Mouse (Mus musculus) hindbrain, embryonic 13.5 days (tissue): ENCODE measurements around the gene Slc9a9. TPM values are rescaled to one million over a fixed set of nuclear protein-coding genes. Genes with fewer than 3 reads are reported as not detected.

Source experiments
- ATAC-seq: fragments of 200-750 bp; cut with Nextera tagmentation; 2 replicates; pipeline ENCODE4 v1.8.0; 2017; ENCODE audit warnings: moderate TSS enrichment; ENCODE audit not compliant: low FRiP score
- H3K27ac ChIP-seq: fragments of 300-500 bp; sonication (generic); 2 replicates; pipeline ENCODE4 v1.5.1; 2015; ENCODE audit warnings: inconsistent platforms, mild to moderate bottlenecking, moderate library complexity
- H3K27me3 ChIP-seq: fragments of 300-500 bp; sonication (generic); 2 replicates; pipeline ENCODE4 v1.6.1; 2015; ENCODE audit warnings: mild to moderate bottlenecking, inconsistent platforms
- H3K36me3 ChIP-seq: fragments of 300-500 bp; sonication (generic); 2 replicates; pipeline ENCODE4 v1.6.1; 2015; ENCODE audit warnings: mild to moderate bottlenecking, inconsistent platforms
- H3K4me1 ChIP-seq: fragments of 300-500 bp; sonication (generic); replicated peaks from 2 replicates; pipeline ENCODE4 v1.6.1; 2015; ENCODE audit warnings: inconsistent platforms
- H3K4me2 ChIP-seq: fragments of 300-500 bp; sonication (generic); 2 replicates; pipeline ENCODE4 v1.6.1; 2015; ENCODE audit warnings: inconsistent platforms, mild to moderate bottlenecking, moderate library complexity
- H3K4me3 ChIP-seq: fragments of 300-500 bp; sonication (generic); 2 replicates; pipeline ENCODE4 v1.5.1; 2015; ENCODE audit warnings: mild to moderate bottlenecking, inconsistent platforms
- H3K9ac ChIP-seq: fragments of 300-500 bp; sonication (generic); 2 replicates; pipeline ENCODE4 v1.6.1; 2015; ENCODE audit warnings: mild to moderate bottlenecking, inconsistent platforms
- H3K9me3 ChIP-seq: fragments of 300-500 bp; sonication (generic); 2 replicates; pipeline ENCODE4 v1.6.1; 2016; ENCODE audit warnings: inconsistent platforms
- WGBS: fragments of 180-500 bp; shearing (Covaris S2); methylation state at CpG from one replicate; pipeline ENCODE4 v1.1.7; 2015; 5-methylcytosine and 5-hydroxymethylcytosine counted together
- polyA plus RNA-seq: library from polyadenylated mRNA; unstranded; fragments of >200 nt; fragmentation: Nextera tagmentation; extraction: Ambion mirVana; gene quantifications from 2 replicates; pipeline ENCODE4 v1.2.1, GENCODE M21; 2015

Slc9a9 gene
- polyA plus RNA-seq, 1 experiment from 2014 or later: 6.0 TPM

DNA sequence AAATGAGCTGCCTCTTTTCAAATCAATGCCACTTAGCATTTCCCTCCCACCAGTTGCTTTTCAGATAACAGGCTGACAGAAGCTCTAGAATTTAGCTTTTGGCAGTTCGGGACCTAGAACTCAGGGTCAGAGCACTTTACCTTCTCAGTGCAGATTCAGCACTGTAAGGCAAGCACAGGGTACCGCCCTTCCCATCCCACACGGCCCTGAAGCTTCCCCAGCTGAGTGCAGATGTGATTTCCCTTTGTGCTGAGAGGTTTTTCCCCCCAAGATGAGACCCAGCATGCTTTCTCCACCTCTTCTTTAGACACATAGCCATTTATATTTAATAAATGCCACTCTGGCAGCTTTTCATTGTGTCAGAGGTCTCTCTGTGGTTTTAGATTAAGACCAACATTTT lies 186.4 kb downstream of the Slc9a9 start:
- Histone ChIP-seq H3K36me3 (no peaks in the 10 kb centered on the region), H3K27ac (no peak overlapping the region), H3K4me3 (no peak overlapping the region), H3K4me2 (no peak overlapping the region), H3K9me3 (no peaks in the 10 kb centered on the region), H3K4me1 (no peaks in the 10 kb centered on the region; the same call in 1 of the 2 replicates), H3K27me3 (no peaks in the 10 kb centered on the region), H3K9ac (no peak overlapping the region)
- ATAC-seq: no peak
- 62% methylated on average over 3 of the region's 3 CpGs for WGBS

DNA sequence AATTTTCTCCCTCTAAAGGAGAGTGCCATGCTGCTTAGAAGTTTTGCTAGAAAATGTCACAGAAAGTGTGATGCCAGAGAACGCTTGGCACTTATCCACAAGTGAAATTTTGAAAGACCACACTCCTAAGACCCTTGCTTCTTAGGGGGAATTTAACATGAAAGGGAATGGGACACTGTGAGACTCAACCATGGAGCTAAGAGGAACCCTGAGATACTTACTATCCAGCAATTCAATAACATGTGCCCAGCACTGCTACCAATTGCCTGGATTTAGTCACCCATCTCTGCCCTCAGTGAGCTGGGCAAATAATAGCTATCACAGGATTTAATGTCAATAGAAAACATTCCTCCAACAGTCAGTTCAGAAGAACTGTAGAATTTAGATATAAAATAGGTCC lies 198.8 kb downstream of the Slc9a9 start:
- Histone ChIP-seq H3K27ac (no peak overlapping the region), H3K4me2 (no peak overlapping the region), H3K9ac (no peak overlapping the region), H3K27me3 (no peaks in the 10 kb centered on the region), H3K4me1 (no peaks in the 10 kb centered on the region), H3K9me3 (0 out of 2 replicates have a peak, but pooled peaks cover 3% of the 10 kb centered on the region), H3K36me3 (no peaks in the 10 kb centered on the region), H3K4me3 (no peak overlapping the region)
- WGBS: 89% methylated on average over 1 of the region's 1 CpGs
- ATAC-seq: no peak

DNA sequence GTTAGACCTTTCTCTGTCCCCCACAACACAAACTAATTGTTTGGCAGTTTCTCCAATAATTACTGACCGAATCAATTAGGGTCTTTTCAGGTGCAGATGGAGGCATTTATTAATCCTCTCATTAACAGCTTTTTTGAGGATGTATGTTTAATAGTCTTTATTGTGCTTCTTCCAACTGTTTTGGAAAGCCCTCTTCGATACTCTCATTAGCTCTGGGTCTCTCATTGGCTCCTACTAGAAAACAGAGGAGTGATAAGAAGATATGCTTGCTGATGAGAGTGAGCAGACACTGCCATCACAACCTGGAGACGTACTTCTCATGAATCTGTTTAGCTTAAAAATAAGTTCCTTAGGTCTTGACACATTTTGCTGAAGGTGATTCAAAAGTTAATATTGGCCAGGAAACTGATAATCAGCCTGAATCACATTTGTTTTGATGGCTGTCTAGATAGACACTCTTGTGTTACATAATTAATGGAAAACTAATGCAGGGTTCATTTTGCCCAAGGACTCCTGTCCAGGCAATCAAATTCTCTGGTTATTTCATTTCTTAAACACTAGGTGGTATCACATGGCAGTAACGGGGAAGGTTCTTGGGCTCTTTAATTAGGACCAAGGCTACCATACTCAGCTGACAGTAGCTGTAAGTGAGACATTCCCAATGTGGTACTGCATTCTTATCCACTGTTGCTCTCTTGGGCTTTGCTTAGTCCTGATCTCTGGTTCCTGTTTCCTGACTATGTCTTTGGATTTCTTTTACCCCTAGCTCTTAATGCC lies 199.5 kb downstream of the Slc9a9 start:
- no peak for ATAC-seq
- 78% methylated on average over 4 of the region's 4 CpGs for WGBS
- Histone ChIP-seq H3K36me3 (no peaks in the 10 kb centered on the region), H3K4me3 (no peak overlapping the region), H3K27me3 (no peaks in the 10 kb centered on the region), H3K4me1 (no peaks in the 10 kb centered on the region), H3K27ac (no peak overlapping the region), H3K4me2 (no peak overlapping the region), H3K9me3 (0 out of 2 replicates have a peak, but pooled peaks cover 3% of the 10 kb centered on the region), H3K9ac (no peak overlapping the region)

DNA sequence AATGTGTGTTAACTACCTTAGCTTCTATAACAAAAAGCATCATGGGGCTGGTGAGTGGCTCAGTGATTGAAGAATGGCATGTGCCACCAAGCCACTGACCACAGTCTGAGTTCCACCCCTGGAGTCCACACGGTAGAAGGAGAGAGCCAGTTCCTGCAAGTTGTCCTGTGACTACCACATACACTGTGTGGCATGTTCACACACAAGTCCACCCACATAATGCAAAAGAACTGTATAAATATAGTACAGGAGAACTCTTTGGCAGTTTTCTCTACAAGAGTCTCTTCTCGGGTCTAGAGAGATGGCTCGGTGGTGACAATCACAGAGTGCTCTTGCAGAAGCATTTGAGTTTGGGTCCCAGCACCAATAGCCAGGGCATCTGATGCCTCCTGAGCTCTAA lies 212.8 kb downstream of the Slc9a9 start:
- H3K4me3 ChIP-seq: no peak overlapping the region
- H3K9ac ChIP-seq: no peak overlapping the region
- WGBS: 95% methylated on average over 3 of the region's 3 CpGs
- H3K36me3 ChIP-seq: no peaks in the 10 kb centered on the region
- no peaks in the 10 kb centered on the region for H3K9me3 ChIP-seq
- no peaks in the 10 kb centered on the region for H3K27me3 ChIP-seq
- no peaks in the 10 kb centered on the region for H3K4me1 ChIP-seq
- H3K27ac ChIP-seq: no peak overlapping the region
- no peak for ATAC-seq
- no peak overlapping the region for H3K4me2 ChIP-seq

DNA sequence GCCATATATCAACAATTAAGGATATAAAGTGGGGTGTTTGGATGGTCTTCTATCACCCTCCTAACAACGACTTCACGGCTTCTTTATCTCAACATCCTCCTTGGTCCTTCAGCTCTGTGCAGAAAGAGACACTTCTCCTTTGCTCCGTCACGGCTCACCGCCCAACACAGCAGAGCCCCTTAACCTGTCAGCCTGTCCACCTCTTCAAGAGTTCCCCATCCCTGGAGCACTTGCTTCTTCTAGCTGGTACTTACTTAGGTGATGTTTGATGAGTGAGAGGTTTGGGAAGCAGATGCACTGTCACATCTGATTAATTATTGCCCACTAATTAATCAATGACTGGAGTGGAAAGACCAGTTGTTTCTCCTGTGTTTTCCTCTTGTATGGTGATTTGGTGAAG lies 213.7 kb downstream of the Slc9a9 start:
- no peaks in the 10 kb centered on the region for H3K36me3 ChIP-seq
- no peaks in the 10 kb centered on the region for H3K4me1 ChIP-seq
- no peaks in the 10 kb centered on the region for H3K27me3 ChIP-seq
- no peak overlapping the region for H3K4me2 ChIP-seq
- WGBS: 92% methylated on average over 5 of the region's 5 CpGs
- no peaks in the 10 kb centered on the region for H3K9me3 ChIP-seq
- no peak for ATAC-seq
- H3K4me3 ChIP-seq: no peak overlapping the region
- H3K9ac ChIP-seq: no peak overlapping the region
- H3K27ac ChIP-seq: no peak overlapping the region

DNA sequence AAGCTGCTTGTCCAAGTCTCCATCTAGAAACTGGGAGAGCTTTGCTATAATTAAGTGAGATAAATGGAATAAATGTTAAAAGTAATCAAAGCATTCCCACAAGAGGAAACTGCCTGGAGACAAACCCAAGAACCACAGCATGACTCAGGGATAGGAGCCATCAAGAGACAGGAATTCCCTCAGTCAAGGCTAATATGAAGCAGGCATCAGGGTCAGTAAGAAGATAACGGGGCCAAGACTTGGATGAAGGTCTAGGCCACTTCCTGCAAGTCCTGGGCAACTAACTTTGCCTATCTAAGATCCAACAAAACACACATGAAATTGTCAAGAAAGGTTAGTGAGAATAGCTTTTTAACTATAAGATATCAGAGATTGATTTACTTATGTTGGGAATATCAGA lies 215.4 kb downstream of the Slc9a9 start:
- H3K27ac ChIP-seq: no peak overlapping the region
- no peak overlapping the region for H3K4me3 ChIP-seq
- no peak overlapping the region for H3K9ac ChIP-seq
- ATAC-seq: no peak
- WGBS: 88% methylated on average over 1 of the region's 1 CpGs
- H3K9me3 ChIP-seq: no peaks in the 10 kb centered on the region
- no peaks in the 10 kb centered on the region for H3K27me3 ChIP-seq
- H3K36me3 ChIP-seq: no peaks in the 10 kb centered on the region
- no peak overlapping the region for H3K4me2 ChIP-seq
- no peaks in the 10 kb centered on the region for H3K4me1 ChIP-seq

DNA sequence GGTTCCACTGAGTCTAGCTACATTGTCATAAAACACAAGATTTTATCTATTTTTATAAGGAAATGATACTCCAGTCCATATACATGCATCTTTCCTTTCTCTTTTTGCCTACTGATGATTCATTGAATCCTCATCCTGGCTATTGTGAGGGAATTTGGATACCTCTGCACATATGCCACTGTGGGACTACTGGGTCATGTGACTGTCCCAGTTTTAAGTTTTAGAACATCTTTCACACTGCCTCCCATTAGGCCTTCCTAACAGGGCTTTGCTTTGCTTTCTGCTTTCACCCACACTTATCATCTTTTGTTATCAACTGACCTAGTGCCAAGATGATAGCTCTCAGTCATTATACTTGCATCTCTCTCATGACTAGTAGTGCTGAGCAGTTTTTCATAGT lies 219.9 kb downstream of the Slc9a9 start:
- no peak overlapping the region for H3K4me3 ChIP-seq
- ATAC-seq: no peak
- no peaks in the 10 kb centered on the region for H3K4me1 ChIP-seq
- no peak overlapping the region for H3K27ac ChIP-seq
- no peaks in the 10 kb centered on the region for H3K9me3 ChIP-seq
- H3K36me3 ChIP-seq: no peaks in the 10 kb centered on the region
- no peak overlapping the region for H3K4me2 ChIP-seq
- no peaks in the 10 kb centered on the region for H3K27me3 ChIP-seq
- H3K9ac ChIP-seq: no peak overlapping the region

DNA sequence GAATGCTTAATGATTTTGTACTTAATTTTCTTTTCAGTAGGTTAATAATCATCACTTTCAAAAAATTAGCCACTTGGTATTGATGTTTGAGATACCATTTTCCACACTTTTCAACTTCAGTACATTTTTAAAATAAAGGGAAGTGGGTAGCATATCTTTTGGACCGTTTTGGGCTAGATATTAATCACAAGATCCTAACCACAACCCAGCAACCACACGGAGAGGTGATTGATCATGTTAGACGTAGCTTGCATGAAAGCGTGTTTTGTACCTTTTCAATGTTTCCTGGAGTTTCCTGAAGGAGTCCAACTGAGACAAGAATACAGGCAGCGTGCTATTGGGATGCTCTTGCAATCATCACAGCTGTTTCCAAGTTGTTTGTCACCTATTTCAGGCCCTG lies 226.2 kb downstream of the Slc9a9 start:
- Histone ChIP-seq H3K27me3 (no peaks in the 10 kb centered on the region), H3K4me2 (no peak overlapping the region), H3K36me3 (no peaks in the 10 kb centered on the region), H3K4me1 (no peaks in the 10 kb centered on the region), H3K27ac (no peak overlapping the region), H3K9me3 (peaks cover 4% of the 10 kb centered on the region; the same call in 1 of the 2 replicates), H3K4me3 (no peak overlapping the region), H3K9ac (no peak overlapping the region)
- ATAC-seq: no peak
- WGBS: 78% methylated on average over 5 of the region's 5 CpGs

DNA sequence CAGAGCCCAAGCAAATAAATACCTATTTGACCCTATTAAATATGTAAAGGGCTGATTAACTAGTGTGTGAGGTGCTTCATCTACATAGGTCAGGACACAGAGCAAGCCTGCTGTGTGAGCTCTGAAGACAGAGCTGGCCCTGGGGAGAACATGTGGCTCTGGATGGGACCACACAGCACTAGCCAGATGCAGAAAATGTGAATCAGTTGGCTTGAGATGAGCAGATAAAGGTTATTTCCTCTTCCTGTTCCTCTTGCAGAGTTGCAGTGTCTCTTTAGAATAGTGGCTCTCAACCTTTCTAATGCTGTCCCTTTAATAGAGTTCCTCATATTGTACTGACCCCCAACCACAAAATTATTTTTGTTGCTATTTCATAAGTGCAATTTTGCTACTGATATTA lies 234.5 kb downstream of the Slc9a9 start:
- no peak overlapping the region for H3K9ac ChIP-seq
- no peaks in the 10 kb centered on the region for H3K9me3 ChIP-seq
- no peaks in the 10 kb centered on the region for H3K27me3 ChIP-seq
- H3K36me3 ChIP-seq: no peaks in the 10 kb centered on the region
- ATAC-seq: no peak
- no peak overlapping the region for H3K4me3 ChIP-seq
- H3K4me1 ChIP-seq: no peaks in the 10 kb centered on the region
- no peak overlapping the region for H3K27ac ChIP-seq
- H3K4me2 ChIP-seq: no peak overlapping the region

DNA sequence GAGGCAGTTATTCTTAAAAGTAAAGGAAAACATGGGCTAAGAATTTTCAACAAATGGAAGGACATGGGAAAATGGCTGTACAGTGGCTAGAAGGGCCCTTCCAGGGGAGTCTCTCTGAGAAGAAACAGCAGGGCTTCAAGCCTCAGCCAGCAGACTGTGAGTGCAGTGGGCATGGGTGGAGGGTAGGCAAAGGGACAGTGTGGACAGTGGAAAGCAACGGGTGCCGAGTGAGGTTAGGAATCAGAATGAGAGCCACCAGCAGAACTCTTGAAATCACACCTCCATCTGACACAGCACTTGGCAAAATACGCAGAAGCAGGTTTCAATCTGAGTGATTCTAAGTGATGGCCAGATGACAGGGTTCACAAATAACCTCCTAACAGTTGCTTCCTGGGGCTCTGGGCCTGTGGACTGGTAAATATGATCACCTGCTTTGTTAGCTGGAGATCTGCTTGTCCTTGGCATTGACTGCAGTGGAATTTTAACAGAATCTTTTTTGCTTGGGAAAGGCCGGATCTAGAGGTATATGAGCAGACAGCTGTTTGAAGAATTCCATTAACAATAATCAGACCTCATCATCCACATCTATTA lies 237.4 kb downstream of the Slc9a9 start:
- no peak overlapping the region for H3K9ac ChIP-seq
- ATAC-seq: no peak
- 92% methylated on average over 4 of the region's 4 CpGs for WGBS

DNA sequence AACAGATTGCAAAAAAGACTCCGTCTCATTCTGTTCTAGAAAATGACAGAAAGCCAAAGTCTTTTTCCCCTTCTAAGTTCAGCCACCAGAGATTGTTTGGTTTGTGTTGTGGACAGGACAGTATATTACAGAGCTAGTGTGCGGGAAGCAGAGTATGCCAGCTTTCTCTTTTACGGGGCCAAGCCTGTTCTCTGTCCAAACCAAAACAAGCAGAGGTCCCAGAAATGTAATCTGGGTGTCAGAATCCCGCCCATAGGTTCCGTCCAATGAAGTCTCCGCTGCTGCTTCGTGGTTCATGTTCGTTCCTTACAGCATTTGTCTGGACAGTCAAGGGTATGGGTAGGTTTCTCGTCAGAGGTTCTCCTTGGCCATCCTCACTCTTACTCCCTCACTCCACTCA lies 242.4 kb downstream of the Slc9a9 start:
- H3K4me2 ChIP-seq: no peak overlapping the region
- no peaks in the 10 kb centered on the region for H3K36me3 ChIP-seq
- no peak overlapping the region for H3K4me3 ChIP-seq
- H3K4me1 ChIP-seq: no peaks in the 10 kb centered on the region
- no peak overlapping the region for H3K27ac ChIP-seq
- no peak overlapping the region for H3K9ac ChIP-seq
- WGBS: 95% methylated on average over 9 of the region's 9 CpGs
- no peaks in the 10 kb centered on the region for H3K27me3 ChIP-seq
- H3K9me3 ChIP-seq: no peaks in the 10 kb centered on the region
- ATAC-seq: no peak

More for the DNA sequence above, 237.4 kb downstream of the Slc9a9 start:
- no peak overlapping the region for H3K4me3 ChIP-seq
- no peak overlapping the region for H3K27ac ChIP-seq
- no peaks in the 10 kb centered on the region for H3K4me1 ChIP-seq
- H3K4me2 ChIP-seq: no peak overlapping the region
- no peaks in the 10 kb centered on the region for H3K27me3 ChIP-seq
- no peaks in the 10 kb centered on the region for H3K36me3 ChIP-seq
- H3K9me3 ChIP-seq: no peaks in the 10 kb centered on the region

DNA sequence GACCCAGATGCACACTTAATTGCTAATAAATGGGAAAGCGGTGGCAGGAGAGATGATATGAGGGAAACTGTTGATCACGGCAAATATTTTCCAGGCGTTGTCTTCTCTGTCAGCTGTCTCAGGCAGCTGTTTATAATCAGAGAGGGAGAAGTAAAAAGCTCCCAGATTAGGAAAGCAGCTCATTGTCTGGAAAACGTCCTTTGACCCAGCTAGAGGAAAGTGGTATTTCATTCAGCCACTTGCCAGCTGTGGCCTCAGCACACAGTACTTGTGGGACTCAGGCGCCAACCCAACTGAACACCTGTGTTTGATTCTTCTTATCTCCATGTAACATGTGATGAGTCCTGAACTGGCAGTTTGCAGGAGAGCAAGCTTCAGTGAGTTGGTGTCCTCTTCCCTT lies 252.4 kb downstream of the Slc9a9 start:
- whole genome bisulfite sequencing: 63% methylated on average over 5 of the region's 5 CpGs
- H3K9ac ChIP-seq: no peak overlapping the region
- no peak overlapping the region for H3K27ac ChIP-seq
- no peaks in the 10 kb centered on the region for H3K27me3 ChIP-seq
- no peaks in the 10 kb centered on the region for H3K9me3 ChIP-seq
- H3K4me2 ChIP-seq: no peak overlapping the region
- no peak for ATAC-seq
- H3K4me1 ChIP-seq: no peaks in the 10 kb centered on the region
- H3K36me3 ChIP-seq: no peaks in the 10 kb centered on the region
- H3K4me3 ChIP-seq: no peak overlapping the region

DNA sequence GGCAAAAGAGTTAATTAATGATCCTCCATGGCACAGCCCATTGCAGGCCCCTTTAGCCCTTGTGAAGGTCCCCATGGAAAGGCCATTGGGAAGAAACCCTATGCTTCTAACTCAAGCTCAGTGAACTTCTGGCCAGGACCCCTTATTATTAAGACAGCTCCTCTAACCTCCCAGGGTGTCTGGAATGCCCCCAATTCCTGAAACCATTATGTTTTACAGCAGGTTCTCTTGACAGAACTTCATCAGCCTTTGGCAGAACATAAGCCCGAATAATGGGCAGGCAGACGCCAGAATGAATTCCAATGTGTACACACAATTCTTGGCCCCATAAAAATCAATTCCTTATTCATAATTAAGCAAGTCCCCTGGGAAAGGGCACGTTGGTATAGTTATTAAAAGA lies 256.1 kb downstream of the Slc9a9 start:
- no peak for ATAC-seq
- 54% methylated on average over 3 of the region's 3 CpGs for WGBS

More for the DNA sequence above, 256.1 kb downstream of the Slc9a9 start:
- H3K36me3 ChIP-seq: no peaks in the 10 kb centered on the region
- H3K9me3 ChIP-seq: 0 out of 2 replicates have a peak, but pooled peaks cover 3% of the 10 kb centered on the region
- no peak overlapping the region for H3K27ac ChIP-seq
- H3K9ac ChIP-seq: no peak overlapping the region
- H3K4me1 ChIP-seq: no peaks in the 10 kb centered on the region
- H3K4me2 ChIP-seq: no peak overlapping the region
- H3K4me3 ChIP-seq: no peak overlapping the region
- H3K27me3 ChIP-seq: no peaks in the 10 kb centered on the region
